Mouse (Mus musculus): ENCODE data around the gene Pomgnt1. TPM values are rescaled to one million over a fixed set of nuclear protein-coding genes. Genes with fewer than 3 reads are reported as not detected.

Gene Pomgnt1
- total RNA-seq, 1 experiment from 2014 or later = 15.9 TPM

GRCm38 (mm10) chr4:116168617-116169352 lies 45.1 kb downstream of the Pomgnt1 start:
- ATAC-seq (replicated peaks; ENCODE audit: low read depth, poor library complexity, severe bottlenecking) = peak; percentile 66

GRCm38 (mm10) chr4:116169353-116169672 lies 45.7 kb downstream of the Pomgnt1 start:
- no peak for ATAC-seq (replicated peaks; ENCODE audit: low read depth, poor library complexity, severe bottlenecking)

GRCm38 (mm10) chr4:116173072-116173471 lies 49.4 kb downstream of the Pomgnt1 start, which contains the start of the genes 1700042G07Rik and Gm49337:
TSS of gene 1700042G07Rik (plus strand) at chr4:116173372.
TSS of gene Gm49337 (plus strand) at chr4:116173384.
- no peak for ATAC-seq (replicated peaks; ENCODE audit: low read depth, poor library complexity, severe bottlenecking)

GRCm38 (mm10) chr4:116173752-116174151 lies 50.1 kb downstream of the Pomgnt1 start:
- ATAC-seq (replicated peaks; ENCODE audit: low read depth, poor library complexity, severe bottlenecking) = no peak

GRCm38 (mm10) chr4:116174466-116175116 lies 51.0 kb downstream of the Pomgnt1 start:
- ATAC-seq (replicated peaks; ENCODE audit: low read depth, poor library complexity, severe bottlenecking) = no peak

- ATAC-seq (replicated peaks; ENCODE audit: low read depth, poor library complexity, severe bottlenecking) = no peak
Observed at GRCm38 (mm10) chr4:116175136-116175535, 51.5 kb downstream of the Pomgnt1 start.

GRCm38 (mm10) chr4:116175711-116176542 lies 52.3 kb downstream of the Pomgnt1 start:
- ATAC-seq (replicated peaks; ENCODE audit: low read depth, poor library complexity, severe bottlenecking) = peak; percentile 21

- ATAC-seq (replicated peaks; ENCODE audit: low read depth, poor library complexity, severe bottlenecking) = peak; percentile 67
Observed at GRCm38 (mm10) chr4:116176543-116176988, 52.9 kb downstream of the Pomgnt1 start.

GRCm38 (mm10) chr4:116177140-116177539 lies 53.5 kb downstream of the Pomgnt1 start:
- peak; percentile 31; the same call in 1 of the 2 replicates for ATAC-seq (replicated peaks; ENCODE audit: low read depth, poor library complexity, severe bottlenecking)

GRCm38 (mm10) chr4:116182079-116182478 lies 58.4 kb downstream of the Pomgnt1 start:
- ATAC-seq (replicated peaks; ENCODE audit: low read depth, poor library complexity, severe bottlenecking) = no peak

- ATAC-seq (replicated peaks; ENCODE audit: low read depth, poor library complexity, severe bottlenecking) = no peak
Observed at GRCm38 (mm10) chr4:116182745-116183144, 59.1 kb downstream of the Pomgnt1 start.

- no peak for ATAC-seq (replicated peaks; ENCODE audit: low read depth, poor library complexity, severe bottlenecking)
Observed at GRCm38 (mm10) chr4:116185083-116185482, 61.4 kb downstream of the Pomgnt1 start.

GRCm38 (mm10) chr4:116192286-116192835 lies 68.7 kb downstream of the Pomgnt1 start:
- 0 out of 2 replicates have a peak, but pooled peaks have one; percentile 39 for ATAC-seq (replicated peaks; ENCODE audit: low read depth, poor library complexity, severe bottlenecking)

GRCm38 (mm10) chr4:116193583-116194383 lies 70.1 kb downstream of the Pomgnt1 start:
- ATAC-seq (replicated peaks; ENCODE audit: low read depth, poor library complexity, severe bottlenecking) = peak; percentile 69

GRCm38 (mm10) chr4:116198422-116198821 lies 74.8 kb downstream of the Pomgnt1 start:
- ATAC-seq (replicated peaks; ENCODE audit: low read depth, poor library complexity, severe bottlenecking) = no peak

- ATAC-seq (replicated peaks; ENCODE audit: low read depth, poor library complexity, severe bottlenecking) = no peak
Observed at GRCm38 (mm10) chr4:116204422-116204821, 80.8 kb downstream of the Pomgnt1 start.

- no peak for ATAC-seq (replicated peaks; ENCODE audit: low read depth, poor library complexity, severe bottlenecking)
Observed at GRCm38 (mm10) chr4:116206531-116206930, 82.9 kb downstream of the Pomgnt1 start.

GRCm38 (mm10) chr4:116208891-116209290 lies 85.3 kb downstream of the Pomgnt1 start:
- no peak for ATAC-seq (replicated peaks; ENCODE audit: low read depth, poor library complexity, severe bottlenecking)
